Mouse (Mus musculus) layer of hippocampus, adult 9-10 months (tissue): ENCODE measurements around the gene Trim11.

Experiments
- DNase-seq: peaks from one replicate; pipeline ENCODE4 v3.0.0; 2022; ENCODE audit warnings: low spot score

The Trim11 gene

GRCm38 (mm10) chr11:58981541-58982447 lies 3.9 kb downstream of the Trim11 start:
- no peak for DNase-seq

GRCm38 (mm10) chr11:58982471-58983097 lies 4.7 kb downstream of the Trim11 start:
- DNase-seq = no peak

DNA sequence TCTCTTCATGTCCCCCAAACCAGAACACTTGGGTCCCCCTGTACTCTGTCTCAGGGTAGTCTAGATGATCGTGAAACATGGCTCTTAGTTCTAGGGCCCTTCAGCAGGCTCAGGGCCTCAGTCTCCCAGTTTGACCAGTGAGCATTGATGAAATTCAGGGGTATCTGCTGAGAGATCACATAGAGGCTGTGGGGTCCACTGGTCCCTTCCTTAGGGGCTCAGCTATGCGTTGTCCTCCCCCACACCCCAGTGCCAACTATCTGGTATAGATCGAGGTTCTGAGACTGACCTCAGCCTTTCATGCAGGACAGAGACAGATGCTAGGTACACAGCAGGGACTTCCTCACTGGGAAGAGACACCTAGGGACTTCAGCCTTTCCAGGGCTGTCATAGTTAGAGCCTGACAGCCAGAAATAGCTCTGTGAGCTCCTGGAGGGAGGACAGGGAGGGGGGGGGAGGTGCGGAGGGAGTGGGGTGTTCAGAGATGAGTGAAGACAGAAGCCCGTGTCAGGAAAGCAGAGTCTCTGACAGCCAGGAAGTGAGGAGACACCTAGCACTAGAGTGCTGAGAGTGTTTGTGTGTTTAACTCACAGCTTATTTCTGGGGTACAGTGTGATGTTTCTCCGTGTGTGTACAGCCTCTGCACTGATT lies 5.9 kb downstream of the Trim11 start:
- no peak for DNase-seq

- DNase-seq = no peak
Observed at GRCm38 (mm10) chr11:58984657-58985056, 6.8 kb downstream of the Trim11 start.

DNA sequence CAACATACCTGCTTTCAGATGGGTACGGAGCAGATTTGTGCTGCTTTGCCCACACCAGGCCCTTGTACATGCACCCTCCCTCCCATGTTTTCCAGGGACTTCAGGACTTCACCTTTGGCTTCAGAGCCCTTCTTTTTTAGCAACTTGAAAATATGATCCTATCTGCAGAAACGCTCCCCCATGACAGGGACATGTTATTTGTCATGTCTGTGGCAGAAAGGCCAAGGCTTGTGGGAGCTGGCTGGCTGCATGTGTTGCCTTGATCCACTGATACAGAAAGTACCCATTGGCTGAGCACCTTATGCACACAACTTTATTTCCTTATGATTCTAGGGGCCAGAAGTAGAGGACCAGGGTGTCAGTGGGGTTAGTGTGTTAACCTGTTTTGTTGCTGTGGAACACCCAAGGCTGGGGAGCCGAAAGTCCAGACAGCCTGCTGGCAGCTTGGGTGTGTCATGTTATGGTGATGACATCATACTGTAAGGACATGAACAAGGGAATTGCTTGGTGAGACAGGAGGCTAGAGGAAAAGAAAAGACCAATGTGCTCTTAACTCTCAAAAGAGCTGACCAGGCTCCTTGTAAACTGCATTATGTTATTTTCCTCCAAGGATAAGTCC lies 7.5 kb downstream of the Trim11 start:
- no peak for DNase-seq

DNA sequence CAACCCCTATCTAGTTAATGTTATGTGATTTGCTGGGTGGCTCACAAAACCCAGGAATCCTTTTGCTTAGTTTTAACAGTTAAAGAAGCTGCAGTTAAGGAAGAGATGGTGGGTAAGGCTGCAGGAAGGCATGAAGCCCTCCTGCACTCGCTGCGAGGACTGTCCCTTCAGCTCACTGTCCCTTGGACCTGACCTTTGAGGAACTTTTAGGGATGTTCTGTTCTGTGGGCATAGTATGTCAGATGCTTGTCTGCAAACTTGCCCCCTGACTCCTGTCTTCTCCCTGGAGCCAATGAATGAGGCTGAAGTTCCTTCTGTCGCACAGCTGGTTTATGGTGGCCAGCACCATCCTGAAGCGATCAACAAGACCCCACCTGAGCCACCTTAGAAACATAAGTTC lies 11.3 kb downstream of the Trim11 start:
- no peak for DNase-seq

DNA sequence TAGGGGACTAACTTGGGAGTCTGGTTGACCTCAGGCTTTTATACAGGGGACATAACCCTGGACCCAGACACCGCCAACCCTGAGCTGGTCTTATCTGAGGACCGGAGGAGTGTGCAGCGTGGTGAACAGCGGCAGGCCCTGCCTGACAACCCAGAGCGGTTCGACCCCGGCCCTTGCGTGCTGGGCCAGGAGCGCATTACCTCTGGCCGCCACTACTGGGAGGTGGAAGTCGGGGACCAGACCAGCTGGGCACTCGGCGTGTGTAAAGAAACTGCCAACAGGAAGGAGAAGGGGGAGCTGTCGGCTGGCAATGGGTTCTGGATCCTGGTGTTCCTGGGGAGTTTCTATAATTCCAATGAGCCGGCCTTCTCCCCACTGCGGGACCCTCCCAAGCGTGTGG lies 12.2 kb downstream of the Trim11 start:
- no peak for DNase-seq

GRCm38 (mm10) chr11:58990794-58991193 lies 12.9 kb downstream of the Trim11 start:
- DNase-seq = no peak

DNA sequence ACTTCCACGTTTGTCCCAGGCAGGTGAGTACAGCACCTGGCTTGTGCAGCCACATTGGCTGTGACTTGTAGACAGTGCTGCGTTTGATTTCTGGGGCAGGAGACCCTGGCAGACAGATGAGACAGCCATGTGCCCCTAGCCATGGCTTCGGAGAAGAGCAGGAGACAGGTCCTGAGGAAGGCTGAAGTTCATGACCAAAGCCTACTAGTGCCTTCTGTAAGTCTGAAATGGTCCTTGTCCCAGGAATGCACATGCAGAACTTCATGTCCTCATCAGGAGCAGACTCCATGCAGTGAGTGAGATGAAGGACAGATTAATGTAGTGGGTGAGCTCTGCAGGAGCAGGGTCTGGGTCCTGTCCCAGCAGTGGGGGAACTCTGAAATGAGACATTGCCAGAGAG lies 14.0 kb downstream of the Trim11 start:
- no peak for DNase-seq

DNA sequence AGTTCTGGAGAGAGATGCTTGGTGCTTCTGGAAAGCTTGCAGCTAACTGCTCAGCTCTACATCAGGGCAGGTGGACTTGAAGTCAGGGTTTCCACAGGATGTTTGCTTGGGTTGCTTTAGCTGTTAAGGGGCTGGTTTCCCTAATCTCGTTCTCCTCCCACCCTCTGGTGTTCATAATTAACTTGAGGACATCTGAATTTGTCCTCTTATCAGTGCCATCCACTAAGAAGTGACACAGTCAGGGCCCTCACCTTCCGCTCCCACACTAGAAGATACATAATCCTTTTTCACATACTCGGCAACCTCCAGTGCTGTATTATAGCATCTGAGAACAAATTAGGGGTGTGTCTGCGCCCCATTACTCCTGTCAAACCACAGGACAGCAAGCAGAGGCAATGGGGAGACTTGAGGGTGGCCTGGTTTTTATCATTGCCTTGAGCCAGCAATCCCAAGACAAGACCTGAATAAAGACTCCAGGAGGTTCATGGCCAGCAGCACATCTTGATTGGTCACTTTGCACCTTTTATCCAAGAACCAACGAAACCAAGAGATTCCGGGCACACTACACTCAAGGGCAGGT lies 15.3 kb downstream of the Trim11 start:
- DNase-seq = no peak

GRCm38 (mm10) chr11:58994337-58994826 lies 16.5 kb downstream of the Trim11 start:
- DNase-seq = no peak

DNA sequence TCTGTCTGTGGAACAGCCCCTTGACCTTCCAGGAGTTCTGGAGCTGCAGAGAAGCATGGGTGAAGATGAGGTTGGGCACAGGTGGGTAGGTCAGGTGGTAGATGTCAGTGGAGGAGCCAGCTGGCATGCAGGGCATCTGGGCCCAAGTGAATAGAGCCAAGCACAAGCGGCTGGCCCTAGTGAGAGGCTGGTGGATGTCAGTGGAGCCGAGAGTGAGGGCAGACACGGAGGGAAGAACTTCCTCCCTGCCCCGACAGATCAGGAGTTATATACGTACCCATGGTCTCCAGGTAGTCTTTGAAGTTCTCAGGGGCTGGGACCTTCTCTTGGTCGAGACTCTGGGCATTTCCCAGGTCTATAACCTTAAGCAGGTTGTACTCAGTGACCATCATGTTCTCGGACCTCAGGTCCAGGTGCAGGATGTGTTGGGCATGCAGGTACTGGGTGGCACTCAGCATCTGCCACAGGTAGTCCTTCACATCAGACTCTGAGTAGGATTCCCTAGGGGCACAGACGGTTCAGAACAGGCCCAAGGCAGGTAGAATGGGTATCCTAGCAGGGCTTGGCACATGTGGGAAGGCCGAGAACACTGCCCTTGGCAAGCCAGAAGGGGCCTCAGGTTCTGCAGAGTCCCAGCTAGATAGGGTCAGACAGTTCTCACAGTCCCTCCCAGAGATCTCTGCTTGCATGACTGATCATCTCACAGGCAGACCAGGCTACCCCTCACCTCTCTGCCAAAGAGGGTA lies 17.3 kb downstream of the Trim11 start:
- no peak for DNase-seq

DNA sequence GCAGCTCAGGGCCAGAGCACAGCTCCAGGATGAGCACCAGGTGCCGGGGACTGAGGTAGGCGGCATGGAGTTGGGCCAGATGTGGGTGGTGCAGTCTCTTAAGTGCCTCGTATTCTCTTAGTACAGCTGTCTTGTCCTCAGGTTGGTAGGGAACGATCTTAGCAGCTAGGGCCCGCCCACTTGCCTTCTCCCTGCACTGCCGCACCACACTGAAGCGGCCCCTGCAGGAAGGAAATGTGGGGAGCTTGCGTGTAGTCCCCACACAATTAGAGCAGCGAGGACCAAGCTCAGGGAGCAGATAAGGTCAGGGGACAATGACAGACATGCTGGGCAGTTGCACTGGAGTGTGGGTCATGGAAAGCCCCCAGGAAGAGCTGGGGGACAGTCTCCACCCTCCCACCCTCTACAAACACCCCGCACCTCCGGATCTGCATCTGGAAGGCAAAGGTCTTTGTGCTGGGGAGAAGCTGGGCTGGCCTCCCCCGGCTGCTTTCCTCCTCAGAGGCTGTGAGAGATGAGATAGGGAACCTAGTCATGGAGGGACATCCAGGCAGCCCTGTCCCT lies 18.0 kb downstream of the Trim11 start:
- no peak for DNase-seq

DNA sequence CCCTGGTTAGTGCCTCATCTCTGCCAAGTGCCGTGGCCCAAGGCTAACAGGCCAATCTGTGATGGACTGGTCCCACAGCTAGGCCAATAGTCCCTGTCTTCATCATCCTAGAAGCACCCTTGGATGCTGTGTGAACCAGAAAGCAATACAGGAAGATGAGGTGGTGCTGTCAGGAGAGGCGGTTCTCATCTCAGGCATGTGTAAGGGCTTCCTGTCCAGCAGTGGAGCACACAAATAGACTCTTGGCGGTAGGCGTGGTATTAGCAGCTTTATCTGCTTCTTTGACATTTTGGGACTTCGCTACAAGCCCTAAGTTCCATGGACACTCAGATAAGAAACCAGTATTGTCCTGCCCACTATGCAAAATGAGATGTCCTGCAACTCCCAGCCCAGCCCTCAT lies 19.6 kb downstream of the Trim11 start:
- DNase-seq = no peak

- DNase-seq = no peak
Observed at GRCm38 (mm10) chr11:58999158-58999557, 21.3 kb downstream of the Trim11 start.

- DNase-seq = no peak
Observed at GRCm38 (mm10) chr11:58999830-59000229, 21.9 kb downstream of the Trim11 start.

DNA sequence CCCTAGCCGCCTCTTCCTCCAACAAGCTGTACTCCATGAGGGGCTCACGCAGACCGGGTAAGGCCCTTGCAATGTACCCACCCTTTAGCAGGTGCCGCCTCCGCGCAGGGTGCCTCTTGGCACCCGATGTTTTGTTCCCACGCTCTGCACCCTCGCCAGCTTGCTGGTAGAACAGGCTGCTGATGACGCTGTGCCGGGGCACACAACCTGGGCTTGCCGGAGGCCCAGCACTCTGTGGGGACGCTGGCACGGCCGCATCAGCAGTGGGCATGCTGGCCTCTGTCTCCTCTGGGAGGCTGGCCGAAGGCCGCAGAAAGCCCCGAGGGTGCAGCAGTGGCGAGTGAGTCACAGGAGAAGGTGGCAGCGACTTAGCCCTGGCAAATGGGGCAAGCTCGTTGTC lies 22.7 kb downstream of the Trim11 start:
- peak; percentile 59 for DNase-seq

DNA sequence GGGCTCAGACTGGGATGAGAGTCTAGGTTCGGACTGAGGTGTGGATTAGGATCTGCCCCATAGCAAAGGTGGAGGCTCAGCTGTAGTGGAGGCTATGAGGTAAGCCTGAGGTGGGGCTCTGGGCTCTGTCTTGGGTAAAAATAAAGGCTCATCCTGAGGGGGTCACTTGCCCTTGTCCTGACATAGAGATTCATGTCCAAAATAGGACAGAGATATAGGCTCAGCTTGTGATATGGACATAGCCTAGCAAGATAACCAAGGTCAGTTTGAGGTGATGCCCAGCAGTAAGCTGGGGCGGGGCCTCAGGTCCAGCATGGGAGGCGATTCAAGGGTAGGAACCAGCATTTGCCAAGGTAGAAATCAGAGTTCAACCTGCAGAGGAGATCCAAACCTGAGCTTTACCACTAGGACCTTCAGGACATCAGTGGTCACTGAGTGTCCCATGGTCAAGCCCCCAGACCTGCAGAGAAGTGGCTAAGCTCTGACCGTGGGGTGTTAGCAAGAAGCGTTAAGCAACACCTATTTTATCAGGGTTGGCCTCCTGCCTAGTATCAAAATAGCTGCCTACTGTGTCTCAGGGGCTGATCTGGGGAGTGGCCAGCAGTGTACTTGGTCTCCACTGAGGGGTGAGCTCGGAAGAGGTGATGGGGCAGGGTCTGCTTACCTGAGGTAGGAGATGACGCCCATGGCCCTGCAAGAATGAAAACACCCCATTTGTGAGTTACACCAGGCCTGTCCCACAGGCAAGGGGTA lies 24.6 kb downstream of the Trim11 start:
- DNase-seq = no peak

DNA sequence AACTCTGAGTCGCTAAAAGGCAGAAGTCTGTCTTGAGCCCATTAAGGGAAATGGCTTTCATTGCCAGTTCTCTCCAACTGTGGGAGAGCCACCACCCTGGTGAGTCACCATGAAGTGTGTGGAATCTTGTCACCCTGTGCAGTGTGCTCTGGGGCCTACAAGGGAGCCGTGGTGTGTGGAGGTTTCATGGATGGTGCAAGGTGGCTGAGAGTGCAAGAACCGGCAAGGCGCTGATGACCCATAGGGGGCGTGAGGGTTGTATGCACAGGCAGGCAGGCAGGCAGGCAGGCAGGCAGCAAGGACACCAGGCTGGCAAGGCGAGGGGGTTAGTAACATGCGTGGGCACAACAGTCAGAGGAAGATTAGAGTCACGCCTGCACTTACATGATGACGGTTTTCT lies 37.2 kb downstream of the Trim11 start:
- DNase-seq = no peak

- DNase-seq = no peak
Observed at GRCm38 (mm10) chr11:59026411-59026810, 48.5 kb downstream of the Trim11 start.
